Mouse (Mus musculus): Measurements from ENCODE around the gene Rtn4.

DNA sequence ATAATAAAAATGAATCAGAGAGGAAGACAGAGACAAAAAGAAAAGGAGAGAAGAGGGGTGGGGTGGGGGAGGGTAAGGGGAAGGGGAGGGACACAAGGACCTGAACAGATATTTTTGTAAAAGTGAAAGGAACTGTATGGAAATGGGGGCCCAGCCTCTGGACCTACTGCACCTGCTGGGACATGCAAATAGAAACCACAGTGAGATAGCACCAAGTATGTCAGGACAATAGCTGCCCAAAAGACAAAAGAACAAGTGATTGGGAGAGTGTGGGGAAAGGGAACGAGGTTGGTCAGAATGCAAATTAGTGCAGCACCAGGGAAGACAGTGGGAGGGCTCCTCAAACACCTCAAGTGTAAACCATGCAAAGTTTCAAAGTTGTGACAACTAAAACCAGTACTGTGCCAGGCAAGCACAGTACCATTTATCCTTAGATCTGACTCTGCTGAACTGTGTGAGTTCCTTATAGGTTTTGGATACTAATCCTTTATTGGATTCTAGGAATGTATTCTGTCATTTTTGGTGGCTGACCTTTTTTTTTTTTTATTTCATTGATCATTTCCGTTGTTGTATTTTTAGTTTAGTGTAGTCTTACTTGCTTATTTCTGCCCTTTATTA is 86.8 kb downstream of the Rtn4 start:
- TF ChIP-seq CTCF (IDR thresholded peaks at IDR 0.05; ENCODE audit: borderline replicate concordance, insufficient read depth, low read depth, low read length) = no peak
- no peak for TF ChIP-seq POLR2A (IDR thresholded peaks at IDR 0.05; ENCODE audit: borderline replicate concordance, insufficient read depth, low read length)
